Mouse (Mus musculus): ENCODE measurements around the gene Dirc2. TPM values are rescaled to one million over a fixed set of nuclear protein-coding genes. Genes with fewer than 3 reads are reported as not detected.

The Dirc2 gene
- polyA plus RNA-seq, 1 experiment from 2014 or later = 15.1 TPM

GRCm38 (mm10) chr16:35713606-35714005 is 55.5 kb downstream of the Dirc2 start:
- Histone ChIP-seq H3K9me3 (replicated peaks) (0 out of 2 replicates have a peak, but pooled peaks cover 3% of the 10 kb centered on the region), H3K27me3 (replicated peaks) (no peaks in the 10 kb centered on the region), H3K36me3 (peaks cover 2% of the 10 kb centered on the region; the same call in 1 of the 2 replicates), H3K9ac (no peak overlapping the region), H3K27ac (ENCODE audit: poor library complexity, severe bottlenecking) (no peak overlapping the region), H3K4me2 (no peak overlapping the region), H3K4me3 (no peak overlapping the region), H3K4me1 (replicated peaks) (peaks cover 22% of the 10 kb centered on the region)
- no peak for ATAC-seq (ENCODE audit: insufficient number of reproducible peaks, low FRiP score)
- 73% methylated on average over 7 of the region's 7 CpGs for WGBS

- H3K27me3 ChIP-seq (replicated peaks) = no peaks in the 10 kb centered on the region
- 42% methylated on average over 7 of the region's 7 CpGs for WGBS
Measured at GRCm38 (mm10) chr16:35711004-35711403, 58.2 kb downstream of the Dirc2 start.

GRCm38 (mm10) chr16:35707004-35707403 is 62.2 kb downstream of the Dirc2 start:
- ATAC-seq (ENCODE audit: insufficient number of reproducible peaks, low FRiP score) = no peak
- H3K9ac ChIP-seq = no peak overlapping the region
- no peak overlapping the region for H3K4me2 ChIP-seq
- H3K27ac ChIP-seq (ENCODE audit: poor library complexity, severe bottlenecking) = no peak overlapping the region
- H3K27me3 ChIP-seq (replicated peaks) = no peaks in the 10 kb centered on the region
- H3K4me3 ChIP-seq = no peak overlapping the region
- H3K9me3 ChIP-seq (replicated peaks) = no peaks in the 10 kb centered on the region
- WGBS = 75% methylated on average over 5 of the region's 5 CpGs
- 0 out of 2 replicates have a peak, but pooled peaks cover 13% of the 10 kb centered on the region for H3K36me3 ChIP-seq
- H3K4me1 ChIP-seq (replicated peaks) = peaks cover 8% of the 10 kb centered on the region; the same call in 1 of the 2 replicates

More at GRCm38 (mm10) chr16:35711004-35711403, 58.2 kb downstream of the Dirc2 start:
- Histone ChIP-seq H3K9ac (no peak overlapping the region), H3K9me3 (replicated peaks) (no peaks in the 10 kb centered on the region), H3K4me1 (replicated peaks) (peaks cover 19% of the 10 kb centered on the region), H3K27ac (ENCODE audit: poor library complexity, severe bottlenecking) (no peak overlapping the region), H3K4me3 (no peak overlapping the region), H3K36me3 (no peaks in the 10 kb centered on the region), H3K4me2 (no peak overlapping the region)
- ATAC-seq (ENCODE audit: insufficient number of reproducible peaks, low FRiP score) = no peak

GRCm38 (mm10) chr16:35704796-35705195 is 64.4 kb downstream of the Dirc2 start:
- no peak overlapping the region for H3K27ac ChIP-seq (ENCODE audit: poor library complexity, severe bottlenecking)
- 0 out of 2 replicates have a peak, but pooled peaks cover 13% of the 10 kb centered on the region for H3K36me3 ChIP-seq
- ATAC-seq (ENCODE audit: insufficient number of reproducible peaks, low FRiP score) = no peak
- WGBS = 68% methylated on average over 14 of the region's 14 CpGs
- no peak overlapping the region for H3K9ac ChIP-seq
- no peak overlapping the region for H3K4me3 ChIP-seq
- no peaks in the 10 kb centered on the region for H3K4me1 ChIP-seq (replicated peaks)
- H3K27me3 ChIP-seq (replicated peaks) = no peaks in the 10 kb centered on the region
- no peaks in the 10 kb centered on the region for H3K9me3 ChIP-seq (replicated peaks)
- no peak overlapping the region for H3K4me2 ChIP-seq

GRCm38 (mm10) chr16:35703763-35704679 is 65.1 kb downstream of the Dirc2 start:
- Histone ChIP-seq H3K27ac (ENCODE audit: poor library complexity, severe bottlenecking) (no peak overlapping the region), H3K36me3 (0 out of 2 replicates have a peak, but pooled peaks cover 13% of the 10 kb centered on the region), H3K27me3 (replicated peaks) (no peaks in the 10 kb centered on the region), H3K9me3 (replicated peaks) (no peaks in the 10 kb centered on the region), H3K4me2 (no peak overlapping the region), H3K4me1 (replicated peaks) (no peaks in the 10 kb centered on the region), H3K4me3 (no peak overlapping the region), H3K9ac (no peak overlapping the region)
- 84% methylated on average over 16 of the region's 16 CpGs for WGBS
- no peak for ATAC-seq (ENCODE audit: insufficient number of reproducible peaks, low FRiP score)

GRCm38 (mm10) chr16:35701823-35702222 is 67.3 kb downstream of the Dirc2 start:
- ATAC-seq (ENCODE audit: insufficient number of reproducible peaks, low FRiP score) = no peak
- WGBS = 71% methylated on average over 11 of the region's 11 CpGs
- Histone ChIP-seq H3K4me1 (replicated peaks) (no peaks in the 10 kb centered on the region), H3K36me3 (peaks cover 23% of the 10 kb centered on the region; the same call in 1 of the 2 replicates), H3K27me3 (replicated peaks) (no peaks in the 10 kb centered on the region), H3K4me2 (no peak overlapping the region), H3K27ac (ENCODE audit: poor library complexity, severe bottlenecking) (no peak overlapping the region), H3K9me3 (replicated peaks) (no peaks in the 10 kb centered on the region), H3K4me3 (no peak overlapping the region), H3K9ac (no peak overlapping the region)

GRCm38 (mm10) chr16:35696103-35696502 is 73.1 kb downstream of the Dirc2 start:
- Histone ChIP-seq H3K9ac (no peak overlapping the region), H3K27me3 (replicated peaks) (no peaks in the 10 kb centered on the region), H3K4me3 (no peak overlapping the region), H3K4me1 (replicated peaks) (no peaks in the 10 kb centered on the region), H3K4me2 (no peak overlapping the region), H3K27ac (ENCODE audit: poor library complexity, severe bottlenecking) (no peak overlapping the region), H3K9me3 (replicated peaks) (peaks cover 6% of the 10 kb centered on the region), H3K36me3 (peaks cover 24% of the 10 kb centered on the region)
- 70% methylated on average over 2 of the region's 2 CpGs for WGBS
- no peak for ATAC-seq (ENCODE audit: insufficient number of reproducible peaks, low FRiP score)

- Histone ChIP-seq H3K4me2 (no peak overlapping the region), H3K9me3 (replicated peaks) (peaks cover 6% of the 10 kb centered on the region), H3K27ac (ENCODE audit: poor library complexity, severe bottlenecking) (no peak overlapping the region), H3K4me3 (no peak overlapping the region), H3K36me3 (peaks cover 24% of the 10 kb centered on the region), H3K27me3 (replicated peaks) (no peaks in the 10 kb centered on the region; the same call in 1 of the 2 replicates), H3K9ac (no peak overlapping the region), H3K4me1 (replicated peaks) (no peaks in the 10 kb centered on the region)
- ATAC-seq (ENCODE audit: insufficient number of reproducible peaks, low FRiP score) = no peak
- 89% methylated on average over 13 of the region's 13 CpGs for WGBS
Measured at GRCm38 (mm10) chr16:35694250-35694846, 74.8 kb downstream of the Dirc2 start.

GRCm38 (mm10) chr16:35691606-35692005 is 77.5 kb downstream of the Dirc2 start:
- H3K27me3 ChIP-seq (replicated peaks) = no peaks in the 10 kb centered on the region; the same call in 1 of the 2 replicates
- no peak overlapping the region for H3K27ac ChIP-seq (ENCODE audit: poor library complexity, severe bottlenecking)
- H3K9ac ChIP-seq = no peak overlapping the region
- H3K4me3 ChIP-seq = no peak overlapping the region
- ATAC-seq (ENCODE audit: insufficient number of reproducible peaks, low FRiP score) = no peak
- H3K4me2 ChIP-seq = no peak overlapping the region
- no peaks in the 10 kb centered on the region for H3K4me1 ChIP-seq (replicated peaks)
- H3K9me3 ChIP-seq (replicated peaks) = peaks cover 6% of the 10 kb centered on the region
- peaks cover 15% of the 10 kb centered on the region for H3K36me3 ChIP-seq
- 92% methylated on average over 7 of the region's 7 CpGs for WGBS

- Histone ChIP-seq H3K27me3 (replicated peaks) (no peaks in the 10 kb centered on the region; the same call in 1 of the 2 replicates), H3K27ac (ENCODE audit: poor library complexity, severe bottlenecking) (no peak overlapping the region), H3K36me3 (no peaks in the 10 kb centered on the region), H3K9ac (no peak overlapping the region), H3K4me2 (no peak overlapping the region), H3K9me3 (replicated peaks) (no peaks in the 10 kb centered on the region), H3K4me3 (no peak overlapping the region), H3K4me1 (replicated peaks) (peaks cover 7% of the 10 kb centered on the region)
- ATAC-seq (ENCODE audit: insufficient number of reproducible peaks, low FRiP score) = no peak
- 81% methylated on average over 7 of the region's 7 CpGs for WGBS
Measured at GRCm38 (mm10) chr16:35686491-35686890, 82.7 kb downstream of the Dirc2 start.

- Histone ChIP-seq H3K9me3 (replicated peaks) (no peaks in the 10 kb centered on the region), H3K4me1 (replicated peaks) (peaks cover 14% of the 10 kb centered on the region), H3K36me3 (no peaks in the 10 kb centered on the region), H3K4me3 (no peak overlapping the region), H3K4me2 (no peak overlapping the region), H3K9ac (no peak overlapping the region), H3K27ac (ENCODE audit: poor library complexity, severe bottlenecking) (no peak overlapping the region), H3K27me3 (replicated peaks) (no peaks in the 10 kb centered on the region; the same call in 1 of the 2 replicates)
- 74% methylated on average over 13 of the region's 13 CpGs for WGBS
- ATAC-seq (ENCODE audit: insufficient number of reproducible peaks, low FRiP score) = no peak
Measured at GRCm38 (mm10) chr16:35685027-35685426, 84.1 kb downstream of the Dirc2 start.
